Mouse (Mus musculus) cerebellum, postnatal 14 days (tissue): ENCODE measurements at regions not wholly inside any gene's neighbourhood (a gene's known extent, or its start where the extent isn't known, plus 50 kb on each side); places are given as distances from the start of the nearest gene placed in this dataset.
A peak's percentile ranks its signal among the peaks of the same experiment; 100 is the strongest.

Experiments
- DNase-seq, 2 experiments: peaks; one replicate each; pipeline ENCODE4 v3.0.0; 2021; ENCODE audit warnings: mixed read lengths in 2 of 2

- no peak for DNase-seq
These were observed 235.4 kb downstream of the Fam49a start for GRCm38 (mm10) chr12:12497277-12497841.

DNA sequence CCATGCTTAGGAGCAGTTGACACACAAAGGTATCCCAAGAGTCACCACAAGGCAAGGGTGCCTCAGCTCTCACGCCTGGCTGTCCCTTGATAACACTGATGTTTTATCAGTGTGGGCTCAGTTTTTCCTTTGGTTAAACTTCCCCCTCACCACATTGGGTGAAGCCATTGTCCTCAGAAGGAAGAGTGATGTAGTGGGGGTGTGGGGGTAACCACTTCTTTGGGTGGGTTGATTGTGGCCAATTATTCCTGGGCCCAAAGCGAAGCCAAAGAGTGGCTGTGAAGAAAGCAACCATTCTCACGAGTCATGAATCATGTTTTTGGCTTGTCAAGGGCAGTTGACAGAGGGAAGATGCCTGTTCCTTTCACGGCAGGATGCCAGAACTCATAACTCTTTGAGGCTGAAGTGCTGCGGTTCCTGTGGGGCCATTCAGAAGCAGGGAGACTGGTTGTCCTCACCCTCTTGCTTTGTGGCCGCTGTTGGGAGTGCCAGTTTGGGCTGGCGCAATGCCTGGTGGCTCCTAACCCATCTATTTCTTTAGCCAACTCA, 234.7 kb downstream of the Fam49a start:
- DNase-seq = peak; percentile 63 to 69

GRCm38 (mm10) chr12:12490173-12490572, 228.2 kb downstream of the Fam49a start:
- no peak for DNase-seq

DNA sequence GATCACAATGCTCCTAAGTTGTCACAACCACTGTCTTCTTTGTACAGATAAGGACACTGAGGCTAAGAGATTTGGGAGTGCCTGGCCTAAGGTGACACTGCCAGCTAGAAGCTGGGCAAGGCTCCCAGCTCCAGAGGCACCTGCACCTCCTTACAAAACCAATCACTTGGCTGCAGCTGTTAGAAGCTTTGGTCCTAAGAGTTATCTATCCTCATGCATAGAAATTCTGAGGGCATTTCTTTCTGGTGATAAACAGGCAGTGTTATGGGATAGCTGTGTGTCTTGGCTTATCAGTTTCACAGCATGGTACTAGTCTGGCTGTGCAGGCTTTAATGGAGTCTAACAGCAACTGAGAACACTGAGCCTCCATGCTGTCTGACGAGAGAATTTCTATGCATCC, 226.2 kb downstream of the Fam49a start:
- DNase-seq = no peak

DNA sequence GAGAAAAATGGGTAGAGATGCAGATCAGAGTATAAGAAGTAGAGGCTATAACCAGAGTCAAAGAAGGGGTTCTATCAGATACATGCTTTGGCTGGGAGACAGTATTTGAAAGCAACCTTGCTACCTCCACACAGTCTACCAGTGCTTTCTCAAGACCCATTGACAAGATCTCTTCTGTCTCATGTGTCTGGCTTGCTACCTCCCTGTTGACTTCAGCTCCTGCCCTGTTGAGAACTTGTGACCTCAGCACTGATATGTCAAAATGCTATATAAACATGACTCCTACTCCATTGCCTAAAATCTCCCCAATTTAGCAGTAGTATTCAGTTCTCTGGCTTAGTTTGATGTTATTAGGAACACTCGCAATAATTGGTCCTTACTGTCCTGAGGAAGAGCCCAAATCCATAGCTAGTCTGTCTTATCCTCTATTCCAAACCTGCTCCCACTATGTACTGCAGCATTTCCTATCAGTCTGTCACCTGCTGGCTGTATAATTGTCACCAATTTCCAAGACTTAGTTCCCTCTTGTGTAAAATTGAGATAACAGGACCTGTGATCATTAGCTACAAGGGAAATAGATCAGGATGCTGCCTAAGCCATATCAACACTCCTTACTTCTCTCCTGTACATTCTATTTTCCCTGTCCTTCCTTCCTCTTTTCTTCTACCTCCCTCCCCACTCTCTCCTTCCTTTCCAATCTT, 224.9 kb downstream of the Fam49a start:
- no peak for DNase-seq

DNA sequence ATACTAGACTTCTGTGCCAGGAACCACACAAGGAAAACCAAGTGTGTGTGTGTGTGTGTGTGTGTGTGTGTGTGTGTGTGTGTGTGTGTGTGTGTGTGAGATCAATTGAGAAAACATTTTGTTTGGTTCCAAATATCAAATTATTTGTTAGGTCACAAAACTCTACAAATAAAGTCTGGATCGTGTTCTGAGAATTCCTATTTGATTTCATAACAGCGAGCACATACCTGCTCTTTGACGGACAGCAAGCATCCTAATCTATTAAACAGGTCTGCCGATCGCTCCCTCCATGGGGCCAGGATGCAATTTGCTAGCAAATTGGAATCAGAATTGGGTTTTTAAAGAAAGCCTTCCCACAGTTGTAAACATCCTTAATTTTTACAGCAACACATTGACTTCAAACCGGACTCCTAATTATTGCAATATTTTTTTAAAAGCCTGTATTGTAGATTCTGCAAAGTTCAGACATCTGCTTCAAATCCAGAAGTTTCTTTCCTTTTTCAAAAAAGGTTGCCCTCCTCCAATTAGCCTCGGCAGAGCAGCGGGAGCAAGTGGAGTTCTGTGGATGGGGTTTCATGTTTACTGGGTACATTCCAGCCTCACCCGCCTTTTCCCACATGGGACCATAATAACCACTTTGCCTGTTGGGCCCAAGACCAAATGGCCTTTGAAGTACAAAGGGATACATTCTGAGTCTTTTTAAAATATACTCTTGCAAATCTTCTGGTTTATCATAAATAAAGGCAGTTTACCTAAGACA, 223.2 kb downstream of the Fam49a start:
- DNase-seq = no peak

DNA sequence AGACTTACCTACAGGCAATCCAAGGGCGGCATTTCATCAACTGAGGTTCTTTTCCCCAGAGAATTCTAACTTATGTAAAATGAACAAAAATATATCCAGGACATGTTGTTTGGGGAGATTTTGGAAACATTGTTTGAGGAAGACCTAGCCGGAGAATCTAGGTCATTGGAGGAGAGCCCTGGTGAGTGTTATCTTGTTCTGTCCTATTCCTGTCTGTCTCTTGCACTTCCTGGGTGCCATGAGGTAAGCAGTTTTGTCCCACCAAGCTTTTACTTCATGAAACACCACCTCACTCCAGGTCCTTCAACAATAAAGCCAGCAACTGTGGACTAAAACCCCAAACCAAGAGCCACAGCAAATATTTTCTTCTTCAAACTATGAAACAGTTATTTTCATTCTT, 218.5 kb downstream of the Fam49a start:
- no peak for DNase-seq

DNA sequence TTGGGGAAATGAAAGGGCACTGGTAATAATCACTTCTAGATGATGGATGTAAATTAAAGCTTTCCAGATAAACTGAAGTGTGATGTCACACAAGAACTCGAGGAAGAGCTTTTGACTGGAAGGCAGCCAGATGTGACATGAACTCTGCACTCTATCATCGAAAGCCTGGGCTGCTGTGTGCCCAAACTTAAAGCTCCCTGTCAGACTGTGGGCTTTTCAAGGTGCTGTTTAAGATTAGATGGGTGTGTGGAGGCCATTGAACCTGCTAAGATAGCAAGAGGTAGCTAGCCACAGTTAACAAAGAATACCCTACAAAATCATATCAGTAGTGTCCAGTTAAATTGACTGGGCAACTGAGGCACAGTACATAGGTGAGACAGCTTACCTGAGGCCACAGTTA, 190.1 kb downstream of the Fam49a start:
- no peak for DNase-seq

GRCm38 (mm10) chr12:12446768-12447167, 184.8 kb downstream of the Fam49a start:
- no peak for DNase-seq

DNA sequence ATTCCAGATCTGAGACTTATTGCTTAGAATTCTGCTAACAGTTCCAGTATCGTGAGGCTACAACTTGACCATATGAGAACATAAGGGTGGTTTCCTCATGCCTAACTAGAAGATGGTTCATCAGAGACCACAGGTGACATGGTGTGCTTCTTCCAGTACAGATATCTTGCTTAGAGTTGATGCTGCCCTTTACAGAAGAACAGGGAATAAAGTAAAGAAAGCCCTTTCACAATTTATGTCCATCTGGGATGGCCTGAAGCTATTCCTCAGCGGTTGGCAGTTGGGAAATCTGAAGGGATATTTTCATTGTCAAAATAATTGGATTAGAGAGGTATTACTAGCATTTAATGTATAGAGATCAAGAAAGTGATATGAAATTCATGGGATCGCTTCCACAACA, 184.3 kb downstream of the Fam49a start:
- DNase-seq = no peak

DNA sequence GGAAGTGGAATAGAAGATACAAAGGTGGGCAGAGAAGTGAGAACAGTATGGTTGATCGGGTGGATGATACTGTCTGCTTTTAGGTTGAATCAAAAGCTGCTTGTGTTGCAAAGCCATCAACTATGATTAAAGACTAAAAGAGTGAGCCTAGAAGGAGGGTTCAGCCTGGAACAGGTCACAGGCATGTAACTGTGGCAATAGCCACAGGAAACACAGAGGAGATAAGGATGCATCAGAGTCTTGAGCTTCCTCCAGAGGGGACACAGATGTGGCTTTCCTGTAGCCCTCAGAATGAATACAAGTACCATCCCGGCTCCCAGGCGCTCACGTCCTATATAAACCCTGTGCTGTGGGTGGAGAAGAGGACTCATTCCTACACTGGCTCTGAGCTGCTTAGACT, 180.9 kb downstream of the Fam49a start:
- no peak for DNase-seq

DNA sequence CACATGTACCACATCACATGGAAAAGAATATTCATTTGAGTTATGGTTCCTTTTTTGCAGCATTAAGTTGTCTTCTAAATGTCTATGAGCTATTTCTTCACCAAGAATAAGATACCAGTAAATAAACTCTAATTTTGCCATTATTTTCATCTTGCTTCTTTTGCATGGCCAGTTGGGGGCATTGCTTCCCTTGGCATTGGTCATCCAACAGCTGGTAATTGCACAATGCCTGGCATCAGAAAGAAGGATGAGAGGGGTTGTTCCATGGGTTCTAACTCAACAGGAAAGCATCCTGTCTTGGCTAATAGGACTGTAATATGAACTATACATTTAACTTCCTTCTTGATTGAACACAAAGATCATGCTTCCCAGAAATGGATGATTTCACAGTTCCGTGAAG, 174.4 kb downstream of the Fam49a start:
- peak in 1 of 2 experiments; percentile 15 for DNase-seq

DNA sequence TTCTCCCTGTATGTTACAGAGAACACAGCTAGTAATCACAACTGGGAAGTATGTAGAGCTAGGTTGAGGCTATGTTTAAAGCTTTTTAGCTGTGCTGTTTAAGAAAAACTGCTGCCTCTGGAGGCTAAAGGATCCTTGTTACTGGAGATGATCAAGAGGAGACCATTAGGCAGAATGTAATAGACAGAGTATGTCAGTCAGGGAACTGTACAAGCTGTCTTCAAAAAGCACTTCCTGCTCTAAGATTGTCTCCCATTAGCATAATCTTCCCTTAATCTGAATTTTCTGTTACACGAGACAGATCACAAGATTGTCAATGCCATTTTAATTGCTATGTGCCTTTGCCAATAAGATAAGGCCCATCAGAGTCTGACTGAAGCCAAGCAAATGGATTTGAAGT, 170.7 kb downstream of the Fam49a start:
- no peak for DNase-seq
